Mouse (Mus musculus) kidney, postnatal 36 days (tissue): ENCODE measurements at regions not wholly inside any gene's neighbourhood (a gene's known extent, or its start where the extent isn't known, plus 50 kb on each side); places are given as distances from the start of the nearest gene placed in this dataset.

Experiments used
- DNase-seq, 2 experiments: peaks; one replicate each; pipeline ENCODE4 v3.0.0; 2021 to 2022; ENCODE audit warnings: mixed read lengths in 2 of 2

DNA sequence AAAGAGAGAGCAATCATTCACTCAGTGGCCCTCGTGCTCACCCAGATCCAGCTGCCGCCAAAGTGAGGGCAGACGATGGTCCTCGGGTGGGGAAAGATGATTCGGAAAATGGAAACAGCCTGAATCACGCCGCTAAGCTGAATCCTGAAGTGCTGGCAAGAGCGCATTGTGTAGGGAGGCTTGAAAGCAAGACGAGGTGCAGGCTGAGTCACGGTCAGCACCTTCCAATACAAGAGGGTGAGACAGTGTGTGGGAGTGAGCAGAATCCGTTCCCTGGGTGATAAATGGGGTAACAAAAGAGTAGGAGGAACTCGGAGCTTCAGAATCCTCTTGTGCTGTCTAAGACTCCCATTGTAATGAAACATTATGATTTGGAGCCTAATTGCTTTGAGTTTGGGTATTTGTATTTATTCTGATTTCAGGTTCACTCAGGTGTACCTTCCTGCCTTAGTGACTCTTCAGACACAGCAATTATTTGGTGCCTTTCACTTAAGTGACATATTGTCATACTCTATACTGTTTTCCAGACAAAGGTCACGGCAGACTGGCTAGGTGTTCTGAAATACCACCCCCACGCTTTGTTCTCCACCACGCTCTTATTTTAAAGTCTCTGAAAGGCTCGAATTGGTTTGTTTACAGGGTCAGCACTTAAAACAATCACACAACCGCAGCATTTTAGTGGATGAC, 70.0 kb downstream of the Mbip start:
- DNase-seq = no peak

DNA sequence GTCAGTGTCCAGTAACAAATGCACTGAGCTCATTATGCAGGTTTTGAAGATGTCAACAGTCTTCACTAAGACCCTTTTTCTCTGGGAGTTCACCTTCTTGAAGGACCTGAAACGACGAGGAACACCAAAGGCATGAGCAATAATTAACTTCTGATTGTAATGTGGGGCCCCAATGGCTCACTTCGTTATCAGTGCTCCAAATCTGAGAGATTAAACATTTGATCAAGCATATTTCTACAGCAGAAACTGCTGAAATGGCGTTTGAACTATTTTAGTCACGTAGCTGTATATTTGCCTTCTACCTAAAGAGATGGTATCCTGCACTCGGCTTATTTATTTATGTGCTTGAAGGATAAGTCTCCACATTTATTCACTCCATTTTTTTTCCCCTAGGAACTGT, 80.6 kb downstream of the Mbip start:
- no peak for DNase-seq

GRCm38 (mm10) chr12:56261471-56261870, 84.2 kb downstream of the Mbip start:
- DNase-seq = no peak

- DNase-seq = no peak
These were observed 87.2 kb downstream of the Mbip start for GRCm38 (mm10) chr12:56258401-56259050.

GRCm38 (mm10) chr12:56256243-56256881, 89.3 kb downstream of the Mbip start:
- no peak for DNase-seq

DNA sequence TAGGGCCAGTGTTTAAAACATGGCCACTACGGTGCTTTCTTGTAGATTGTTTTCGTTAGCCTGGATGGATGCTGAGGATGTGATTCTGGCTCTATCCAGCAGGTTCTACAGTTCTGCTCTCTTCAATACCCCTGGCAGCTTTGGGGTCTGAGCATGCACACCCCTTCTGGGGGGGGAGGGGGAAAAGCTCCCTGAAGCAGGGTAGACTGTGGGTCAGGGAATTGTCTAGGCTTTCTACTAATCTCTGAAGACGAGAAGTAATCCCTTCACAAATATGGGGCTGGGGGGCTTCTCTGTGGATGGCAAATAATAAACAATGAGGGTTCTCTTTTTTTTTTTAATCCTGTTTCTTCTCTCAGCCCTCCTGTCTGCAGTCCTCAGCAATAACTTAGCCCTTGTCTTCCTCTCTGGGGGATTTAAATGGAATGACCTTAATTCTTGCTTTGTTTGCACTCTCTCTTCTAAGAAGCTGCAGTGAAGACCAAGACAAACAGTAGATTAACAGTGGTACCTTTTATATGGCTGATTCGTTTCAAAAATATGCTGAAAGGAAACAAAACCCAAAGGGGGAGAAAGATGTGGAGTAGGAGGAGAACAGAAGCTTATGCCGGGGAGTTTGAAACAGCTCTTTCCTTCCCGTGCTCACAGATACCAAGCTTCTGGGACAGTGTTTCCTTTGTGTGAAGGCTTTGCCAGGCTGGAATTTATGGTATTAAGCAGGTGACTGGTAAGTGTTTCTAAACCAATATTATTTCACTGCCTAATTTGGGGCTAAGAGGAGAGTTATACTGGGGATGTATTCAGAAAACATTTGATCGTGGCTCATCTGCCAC, 92.9 kb downstream of the Mbip start:
- no peak for DNase-seq

- no peak for DNase-seq
These were observed 95.4 kb downstream of the Mbip start for GRCm38 (mm10) chr12:56250262-56250661.

GRCm38 (mm10) chr12:56246406-56246805, 99.3 kb downstream of the Mbip start:
- no peak for DNase-seq

GRCm38 (mm10) chr12:56242803-56243202, 102.9 kb downstream of the Mbip start:
- no peak for DNase-seq

DNA sequence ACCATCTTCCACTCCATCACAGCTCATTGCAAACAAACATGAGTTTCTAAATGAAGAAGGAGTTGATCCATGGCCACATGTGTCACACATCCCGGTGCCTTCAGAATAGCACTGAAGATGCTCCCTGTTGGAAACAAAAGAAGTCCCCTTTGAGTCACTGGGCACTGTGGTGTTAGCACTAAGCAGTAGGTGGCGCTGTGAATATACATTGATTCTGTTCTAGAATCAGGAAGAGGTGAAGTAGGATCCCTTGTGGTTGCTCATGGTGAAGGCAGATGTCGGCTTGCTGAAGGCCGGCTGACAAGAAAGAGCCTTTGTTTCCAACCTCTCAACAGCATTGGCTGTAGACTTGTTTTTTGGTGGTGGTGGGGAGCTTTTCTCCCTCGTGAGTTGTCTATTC, 104.0 kb downstream of the Mbip start:
- peak; percentile 51 to 69 for DNase-seq

DNA sequence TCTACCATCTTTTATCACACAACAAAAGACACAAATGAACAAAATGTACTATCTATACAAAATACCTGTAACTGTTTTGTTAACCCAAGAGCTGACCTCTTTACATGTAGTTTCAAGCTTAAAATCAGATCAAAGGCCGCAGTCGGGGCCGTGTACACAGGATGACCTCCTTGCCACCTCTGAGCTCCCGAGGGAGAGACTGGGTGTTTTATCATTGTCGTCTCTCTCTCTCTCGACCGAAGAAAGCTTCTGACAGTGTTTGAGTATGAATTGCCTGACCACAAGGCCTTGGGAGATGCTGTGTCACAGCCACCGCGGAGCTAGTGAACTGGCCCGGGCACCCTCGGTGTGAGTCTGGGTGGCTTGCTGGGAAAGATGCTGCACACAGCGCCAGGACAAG, 105.5 kb downstream of the Mbip start:
- no peak for DNase-seq

DNA sequence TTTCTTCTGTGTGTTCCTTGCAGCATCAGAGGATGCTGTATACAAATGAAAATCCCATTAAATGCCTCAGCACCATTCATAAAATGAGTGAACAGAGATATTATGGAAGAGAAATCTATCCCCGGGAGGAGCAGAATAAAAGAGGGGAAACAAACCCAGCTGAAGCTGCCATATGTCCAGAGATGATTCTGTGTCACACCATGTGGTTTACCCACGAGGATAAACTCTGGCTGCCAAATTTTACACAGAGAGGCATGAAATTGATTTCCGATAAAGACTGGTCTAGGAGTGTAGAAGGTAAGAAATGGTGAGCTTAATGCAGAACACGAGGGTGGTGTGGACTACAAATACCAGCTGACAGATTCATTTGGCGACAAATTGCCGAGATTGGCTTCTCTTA, 111.1 kb downstream of the Mbip start:
- no peak for DNase-seq

DNA sequence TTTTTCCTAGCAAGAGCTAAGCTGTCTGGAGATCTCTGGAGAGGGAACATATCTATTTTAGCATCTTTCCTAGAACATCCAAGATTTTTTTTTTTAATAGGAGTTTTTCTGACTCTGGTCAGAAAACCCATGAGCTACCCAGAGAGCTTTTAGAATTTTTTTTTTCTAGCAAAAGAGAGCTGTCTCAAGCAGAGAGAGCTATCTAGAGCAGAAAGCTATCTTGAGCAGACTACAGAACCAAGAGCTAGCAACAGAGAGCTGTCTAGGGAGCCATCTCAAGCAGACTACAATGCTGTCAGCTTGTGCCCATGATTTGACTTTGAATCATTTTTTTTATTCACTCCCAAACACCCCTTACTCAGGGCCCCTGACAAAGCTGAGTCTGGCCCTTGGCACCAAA, 112.5 kb downstream of the Mbip start:
- no peak for DNase-seq

GRCm38 (mm10) chr12:56224142-56224895, 121.4 kb downstream of the Mbip start:
- DNase-seq = no peak

GRCm38 (mm10) chr12:56193524-56193923, 152.2 kb downstream of the Mbip start:
- DNase-seq = no peak

GRCm38 (mm10) chr12:56189562-56189961, 156.1 kb downstream of the Mbip start:
- no peak for DNase-seq

DNA sequence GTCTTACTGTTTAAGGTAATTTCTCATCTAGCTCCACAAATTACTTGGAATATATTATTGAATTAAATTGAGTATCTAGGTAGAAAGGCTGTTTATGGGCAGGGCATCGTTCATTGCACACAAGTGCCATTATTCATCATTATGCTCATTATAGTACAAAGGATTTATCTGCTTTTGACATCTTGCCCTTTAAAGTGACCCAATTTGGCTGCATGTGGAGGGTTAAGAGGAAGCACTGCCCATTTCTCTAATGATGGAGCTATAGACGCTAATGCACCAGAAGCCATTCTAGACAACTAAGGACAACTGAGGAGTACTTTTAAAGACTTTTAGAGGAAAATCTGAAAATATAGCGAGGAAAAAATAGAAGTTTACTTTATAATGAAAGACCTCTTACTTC, 185.0 kb downstream of the Mbip start:
- no peak for DNase-seq

GRCm38 (mm10) chr12:56144359-56144758, 201.3 kb downstream of the Mbip start:
- peak in 1 of 2 experiments; percentile 25 for DNase-seq

DNA sequence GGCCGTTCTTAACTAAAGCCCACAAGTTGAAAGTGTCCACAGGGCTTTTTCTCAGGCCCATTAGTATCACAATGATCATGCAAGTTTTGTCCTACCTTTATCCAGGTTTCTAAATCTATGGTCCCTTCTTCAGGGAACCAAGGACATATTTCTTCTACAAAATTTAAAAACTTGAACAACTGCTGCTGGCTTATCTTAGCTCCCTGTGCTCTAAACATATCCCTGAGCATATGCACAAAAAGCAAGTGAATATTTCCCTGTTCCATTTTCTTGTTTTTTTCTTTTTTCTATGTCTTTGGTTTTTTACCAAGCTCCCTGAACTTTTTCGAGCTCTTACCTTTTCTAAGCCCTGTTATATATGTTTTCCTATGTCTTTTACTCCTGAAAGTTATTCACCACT, 201.9 kb downstream of the Mbip start:
- no peak for DNase-seq

- DNase-seq = no peak
These were observed 231.2 kb downstream of the Mbip start for GRCm38 (mm10) chr12:56114446-56114845.

GRCm38 (mm10) chr12:56081406-56081805, 245.3 kb downstream of the Brms1l start:
- DNase-seq = no peak

DNA sequence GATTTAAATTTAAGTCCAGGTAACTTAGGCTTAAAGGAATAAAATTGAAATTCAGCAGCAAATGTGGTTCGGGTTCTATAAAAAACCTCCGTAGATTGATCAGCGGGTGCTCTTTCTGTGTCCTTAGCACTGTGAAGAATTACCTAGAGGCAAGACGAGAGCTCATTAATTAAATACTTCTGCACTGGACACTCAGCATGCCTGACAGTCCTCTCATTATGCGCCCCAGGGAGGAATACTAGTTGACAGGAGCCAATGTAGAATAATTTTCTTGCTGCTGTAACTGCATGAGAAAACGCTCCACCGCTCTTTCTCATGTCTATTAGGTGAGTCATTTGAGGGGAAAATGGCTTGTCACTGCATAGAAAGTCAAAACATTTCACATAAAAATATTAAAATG, 228.1 kb downstream of the Brms1l start:
- DNase-seq = no peak

DNA sequence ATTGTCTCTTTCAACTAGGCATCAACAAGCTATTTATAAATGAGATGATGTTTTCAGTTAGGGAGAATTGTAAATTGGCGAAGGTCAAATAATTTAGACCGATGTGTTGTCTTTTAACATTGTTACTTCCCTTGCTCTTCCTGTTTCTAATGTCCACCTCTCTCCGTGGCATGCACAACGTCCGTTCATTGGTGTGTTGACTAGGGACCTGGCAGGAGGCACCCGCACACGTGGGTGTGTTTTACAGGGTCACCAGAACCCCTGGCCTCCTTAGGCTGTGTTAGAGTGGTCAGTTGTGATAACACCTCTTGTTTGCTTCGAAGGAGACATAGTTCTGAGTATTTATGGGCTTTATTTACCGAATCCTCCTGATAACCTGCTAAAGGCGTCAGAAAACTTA, 222.8 kb downstream of the Brms1l start:
- DNase-seq = no peak
